In the genomic region with DNA sequence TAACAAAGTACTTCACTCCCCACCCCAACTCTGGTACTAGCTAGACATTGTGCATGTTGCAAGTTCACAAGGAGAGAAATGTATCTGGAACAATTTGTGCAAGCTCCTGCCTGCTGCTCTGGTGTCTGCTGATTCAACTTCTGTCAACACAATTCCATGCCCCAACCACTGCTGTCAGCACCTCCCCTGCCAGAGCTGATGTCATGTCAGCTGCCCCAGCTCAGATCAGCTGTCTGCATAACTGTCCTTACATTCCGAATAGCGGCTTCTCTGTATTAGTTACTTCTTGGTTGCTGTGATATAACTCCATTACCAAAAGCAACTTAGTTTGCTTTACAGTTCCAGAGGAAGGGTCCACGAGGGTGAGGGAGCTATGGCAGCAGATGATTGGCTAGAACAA, we compare ENCODE assay signal across 13 mouse cellular contexts.
DNase-seq lines count a peak whose midpoint lies in the region; ATAC-seq and TF ChIP-seq lines count a peak whose summit lies in the region.
"Had no signal": no experiment of that assay in that cellular context is flagged by ENCODE, and none has a peak within 500 bp of the region (broad histone marks: within the 10 kb centered on the region; RNA-seq: fewer than 3 reads in every experiment).

No protein-coding gene starts in this region.

- WGBS in forebrain, postnatal 0 days: 78% methylated on average over 3 of the region's 3 CpGs
- WGBS in forebrain, embryonic 14.5 days: 75% methylated on average over 3 of the region's 3 CpGs
- WGBS in heart, embryonic 10.5 days: 31% methylated on average over 3 of the region's 3 CpGs
- 82% methylated on average over 3 of the region's 3 CpGs for WGBS in hindbrain, embryonic 16.5 days
- WGBS in hindbrain, embryonic 13.5 days: 80% methylated on average over 3 of the region's 3 CpGs

- H3K4me2 ChIP-seq in forebrain, postnatal 0 days (ENCODE audit: low read depth): no peak overlapping the region
- no peak overlapping the region for H3K4me2 ChIP-seq in forebrain, embryonic 14.5 days (ENCODE audit: low read length)
- H3K4me2 ChIP-seq in hindbrain, embryonic 16.5 days (ENCODE audit: low read length): no peak overlapping the region
- H3K4me2 ChIP-seq in hindbrain, embryonic 13.5 days: no peak overlapping the region
- H3K4me2 ChIP-seq: liver, embryonic 15.5 days had no signal

- ATAC-seq in forebrain, postnatal 0 days: peak; percentile 25; the same call in 1 of the 2 replicates
- no peak for ATAC-seq in forebrain, embryonic 14.5 days
- no peak for ATAC-seq in hindbrain, embryonic 16.5 days
- no peak for ATAC-seq in hindbrain, embryonic 13.5 days (ENCODE audit: low FRiP score)
- ATAC-seq: activated CD4-positive, CD25-positive, alpha-beta regulatory T cell, adult 4 months had no signal

- intact Hi-C loops in left cerebral cortex, adult 2 months (cut with DNase I): no loop called here

- no peak for TF ChIP-seq CTCF in forebrain, postnatal 0 days (IDR thresholded peaks at IDR 0.05; ENCODE audit: low read depth)
- no peak for TF ChIP-seq CTCF in left cerebral cortex, adult 2 months (IDR thresholded peaks at IDR 0.05)

- no peaks in the 10 kb centered on the region for H3K4me1 ChIP-seq in forebrain, postnatal 0 days (ENCODE audit: insufficient read depth)
- no peaks in the 10 kb centered on the region for H3K4me1 ChIP-seq in forebrain, embryonic 14.5 days (ENCODE audit: control insufficient read depth, insufficient read depth, low read length)
- peaks cover 19% of the 10 kb centered on the region for H3K4me1 ChIP-seq in heart, embryonic 10.5 days
- no peaks in the 10 kb centered on the region for H3K4me1 ChIP-seq in hindbrain, embryonic 16.5 days (ENCODE audit: control insufficient read depth, insufficient read depth, low read depth, low read length)
- no peaks in the 10 kb centered on the region for H3K4me1 ChIP-seq in hindbrain, embryonic 13.5 days (replicated peaks)
- H3K4me1 ChIP-seq: liver, embryonic 15.5 days had no signal

- no peaks in the 10 kb centered on the region for H3K36me3 ChIP-seq in forebrain, postnatal 0 days (ENCODE audit: insufficient read depth)
- H3K36me3 ChIP-seq in forebrain, embryonic 14.5 days (ENCODE audit: control insufficient read depth, insufficient read depth, low read length): no peaks in the 10 kb centered on the region
- H3K36me3 ChIP-seq in heart, embryonic 10.5 days: no peaks in the 10 kb centered on the region
- H3K36me3 ChIP-seq in hindbrain, embryonic 16.5 days (ENCODE audit: control insufficient read depth, insufficient read depth, low read length): no peaks in the 10 kb centered on the region
- no peaks in the 10 kb centered on the region for H3K36me3 ChIP-seq in hindbrain, embryonic 13.5 days
- H3K36me3 ChIP-seq: G1E; liver, embryonic 15.5 days had no signal

- H3K9ac ChIP-seq in forebrain, postnatal 0 days: no peak overlapping the region
- H3K9ac ChIP-seq in forebrain, embryonic 14.5 days (ENCODE audit: low read length): no peak overlapping the region
- no peak overlapping the region for H3K9ac ChIP-seq in hindbrain, embryonic 16.5 days (ENCODE audit: low read depth, low read length)
- no peak overlapping the region for H3K9ac ChIP-seq in hindbrain, embryonic 13.5 days
- H3K9ac ChIP-seq: liver, embryonic 15.5 days had no signal

- no peak overlapping the region for H3K4me3 ChIP-seq in forebrain, postnatal 0 days (ENCODE audit: low read depth, low read length)
- no peak overlapping the region for H3K4me3 ChIP-seq in forebrain, embryonic 14.5 days (ENCODE audit: low read depth, low read length)
- H3K4me3 ChIP-seq in heart, embryonic 10.5 days: no peak overlapping the region
- H3K4me3 ChIP-seq in left cerebral cortex, adult 2 months: no peak overlapping the region
- H3K4me3 ChIP-seq in hindbrain, embryonic 16.5 days (ENCODE audit: low read length): no peak overlapping the region
- H3K4me3 ChIP-seq in hindbrain, embryonic 13.5 days: no peak overlapping the region
- H3K4me3 ChIP-seq: erythroblast, embryonic 14.5 days; liver, embryonic 15.5 days had no signal

- H3K27ac ChIP-seq in forebrain, postnatal 0 days (ENCODE audit: low read depth, low read length): no peak overlapping the region
- no peak overlapping the region for H3K27ac ChIP-seq in forebrain, embryonic 14.5 days (ENCODE audit: low read depth, low read length)
- H3K27ac ChIP-seq in heart, embryonic 10.5 days: no peak overlapping the region
- no peak overlapping the region for H3K27ac ChIP-seq in left cerebral cortex, adult 2 months
- no peak overlapping the region for H3K27ac ChIP-seq in hindbrain, embryonic 16.5 days (ENCODE audit: low read depth, low read length)
- no peak overlapping the region for H3K27ac ChIP-seq in hindbrain, embryonic 13.5 days
- H3K27ac ChIP-seq: liver, embryonic 15.5 days had no signal

- no peaks in the 10 kb centered on the region for H3K27me3 ChIP-seq in forebrain, postnatal 0 days (ENCODE audit: insufficient read depth, low read length)
- no peaks in the 10 kb centered on the region for H3K27me3 ChIP-seq in forebrain, embryonic 14.5 days (replicated peaks; ENCODE audit: control insufficient read depth, insufficient read depth, low read length)
- peaks cover 29% of the 10 kb centered on the region for H3K27me3 ChIP-seq in heart, embryonic 10.5 days (ENCODE audit: insufficient read depth, poor library complexity, severe bottlenecking)
- H3K27me3 ChIP-seq in hindbrain, embryonic 16.5 days (replicated peaks; ENCODE audit: control insufficient read depth, insufficient read depth, low read length): no peaks in the 10 kb centered on the region
- H3K27me3 ChIP-seq in hindbrain, embryonic 13.5 days: no peaks in the 10 kb centered on the region
- H3K27me3 ChIP-seq: liver, embryonic 15.5 days had no signal

- no peaks in the 10 kb centered on the region for H3K9me3 ChIP-seq in forebrain, postnatal 0 days (ENCODE audit: low read length)
- no peaks in the 10 kb centered on the region for H3K9me3 ChIP-seq in forebrain, embryonic 14.5 days (replicated peaks; ENCODE audit: control insufficient read depth, low read length)
- H3K9me3 ChIP-seq in heart, embryonic 10.5 days: no peaks in the 10 kb centered on the region
- H3K9me3 ChIP-seq in hindbrain, embryonic 16.5 days (ENCODE audit: control insufficient read depth, low read length): no peaks in the 10 kb centered on the region
- no peaks in the 10 kb centered on the region for H3K9me3 ChIP-seq in hindbrain, embryonic 13.5 days
- H3K9me3 ChIP-seq: G1E; liver, embryonic 15.5 days had no signal

- DNase-seq in forebrain, postnatal 0 days: no peak
- DNase-seq in forebrain, embryonic 14.5 days (ENCODE audit: low spot score): no peak
- peak; percentile 79 for DNase-seq in gastrocnemius, adult 18-20 months (ENCODE audit: low spot score)
- DNase-seq in heart, embryonic 10.5 days (ENCODE audit: low spot score): peak; percentile 87
- peak; percentile 69 for DNase-seq in heart, postnatal 4 days
- DNase-seq in left cerebral cortex, adult 2 months (ENCODE audit: extremely low spot score in 1 of 2, low spot score in 2 of 2): no peak
- DNase-seq: kidney, adult 11 months had no signal

Comparison
In these comparisons a context has a peak if more than half of its experiments do, and no peak if none do; other contexts are left out.
1. DNase-seq: peak in gastrocnemius, adult 18-20 months (single experiment), heart, embryonic 10.5 days (single experiment) and heart, postnatal 4 days (single experiment); none in forebrain, postnatal 0 days (single experiment), forebrain, embryonic 14.5 days (single experiment) and left cerebral cortex, adult 2 months (0 of 2).